Mouse (Mus musculus) embryonic facial prominence, embryonic 14.5 days (tissue): ENCODE results near the gene Pla2g6. TPM values are rescaled to one million over a fixed set of nuclear protein-coding genes. Genes with fewer than 3 reads are reported as not detected.

Experiments
- ATAC-seq: fragments of 200-750 bp; cut with Nextera tagmentation; 2 replicates; pipeline ENCODE4 v1.8.0; 2017; ENCODE audit warnings: low read depth, moderate number of reproducible peaks, moderate TSS enrichment
- DNase-seq: peaks from one replicate; pipeline ENCODE4 v3.0.0-alpha.2; 2015; ENCODE audit warnings: low spot score
- H3K27ac ChIP-seq: fragments of 300-500 bp; sonication (generic); replicated peaks from 2 replicates; pipeline ENCODE4 v1.5.1; 2014; ENCODE audit warnings: low read depth, mild to moderate bottlenecking, low read length, moderate library complexity
- H3K27me3 ChIP-seq: fragments of 300-500 bp; sonication (generic); replicated peaks from 2 replicates; pipeline ENCODE4 v1.6.1; 2014; ENCODE audit warnings: low read length; ENCODE audit not compliant: control insufficient read depth, insufficient read depth
- H3K36me3 ChIP-seq: fragments of 300-500 bp; sonication (generic); 2 replicates; pipeline ENCODE4 v1.6.1; 2014; ENCODE audit warnings: low read length, mixed read lengths; ENCODE audit not compliant: control insufficient read depth, insufficient read depth
- H3K4me1 ChIP-seq: fragments of 300-500 bp; sonication (generic); 2 replicates; pipeline ENCODE4 v1.6.1; 2014; ENCODE audit warnings: antibody characterized with exemption, low read length; ENCODE audit not compliant: control insufficient read depth, insufficient read depth
- H3K4me2 ChIP-seq: fragments of 300-500 bp; sonication (generic); 2 replicates; pipeline ENCODE4 v1.6.1; 2014; ENCODE audit warnings: low read depth, mild to moderate bottlenecking, low read length, moderate library complexity, mixed read lengths
- H3K4me3 ChIP-seq: fragments of 300-500 bp; sonication (generic); 2 replicates; pipeline ENCODE4 v1.5.1; 2014; ENCODE audit warnings: low read depth, mild to moderate bottlenecking, low read length
- H3K9ac ChIP-seq: fragments of 300-500 bp; sonication (generic); 2 replicates; pipeline ENCODE4 v1.6.1; 2014; ENCODE audit warnings: low read depth, mild to moderate bottlenecking, low read length, moderate library complexity, mixed read lengths
- H3K9me3 ChIP-seq: fragments of 300-500 bp; sonication (generic); 2 replicates; pipeline ENCODE4 v1.6.1; 2016; ENCODE audit warnings: low read length; ENCODE audit not compliant: control insufficient read depth
- whole genome bisulfite sequencing: fragments of 180-500 bp; shearing (Covaris S2); extraction: QIAGEN DNeasy Blood & Tissue Kit; methylation state at CpG from one replicate; pipeline ENCODE4 v1.1.7; 2014; 5-methylcytosine and 5-hydroxymethylcytosine counted together
- polyA plus RNA-seq: library from polyadenylated mRNA; unstranded; fragments of >200 nt; fragmentation: Nextera tagmentation; extraction: Ambion mirVana; gene quantifications from 2 replicates; pipeline ENCODE4 v1.2.1, GENCODE M21; 2014

Pla2g6 gene
- polyA plus RNA-seq, 1 experiment from 2014 or later = 13.3 TPM

- 92% methylated on average over 6 of the region's 6 CpGs for WGBS
- DNase-seq = no peak
- Histone ChIP-seq H3K9ac (no peak overlapping the region), H3K27ac (no peak overlapping the region), H3K4me1 (peaks cover 9% of the 10 kb centered on the region; the same call in 1 of the 2 replicates), H3K4me3 (no peak overlapping the region), H3K9me3 (no peaks in the 10 kb centered on the region), H3K4me2 (no peak overlapping the region), H3K27me3 (no peaks in the 10 kb centered on the region), H3K36me3 (no peaks in the 10 kb centered on the region)
- ATAC-seq = no peak
These were observed 1.3 kb upstream of the Pla2g6 start for GRCm38 (mm10) chr15:79329346-79329978.

DNA sequence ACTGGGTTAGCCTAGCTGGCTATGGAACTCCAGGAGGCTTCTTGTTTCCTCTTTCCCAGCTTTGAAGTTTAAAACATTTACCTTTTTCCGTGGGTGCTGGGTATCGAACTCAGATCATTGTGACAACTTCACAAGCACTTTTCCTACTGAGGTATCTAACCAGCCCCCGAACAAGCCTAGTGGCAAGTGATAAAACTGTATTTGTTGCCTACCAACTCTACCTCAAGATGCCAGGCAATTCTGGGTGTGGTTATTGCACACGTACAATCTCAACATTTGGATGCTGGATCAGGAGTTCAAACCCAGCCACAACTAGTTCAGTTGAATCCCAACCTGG, 717 bp upstream of the Pla2g6 start:
- Histone ChIP-seq H3K4me3 (no peak overlapping the region), H3K4me1 (peaks cover 10% of the 10 kb centered on the region; the same call in 1 of the 2 replicates), H3K27me3 (no peaks in the 10 kb centered on the region), H3K9ac (no peak overlapping the region), H3K36me3 (no peaks in the 10 kb centered on the region), H3K4me2 (peak overlapping the region; percentile 82), H3K27ac (peak overlapping the region; percentile 88; the same call in 1 of the 2 replicates), H3K9me3 (no peaks in the 10 kb centered on the region)
- 91% methylated on average over 4 of the region's 4 CpGs for WGBS
- no peak for ATAC-seq
- DNase-seq = no peak

DNA sequence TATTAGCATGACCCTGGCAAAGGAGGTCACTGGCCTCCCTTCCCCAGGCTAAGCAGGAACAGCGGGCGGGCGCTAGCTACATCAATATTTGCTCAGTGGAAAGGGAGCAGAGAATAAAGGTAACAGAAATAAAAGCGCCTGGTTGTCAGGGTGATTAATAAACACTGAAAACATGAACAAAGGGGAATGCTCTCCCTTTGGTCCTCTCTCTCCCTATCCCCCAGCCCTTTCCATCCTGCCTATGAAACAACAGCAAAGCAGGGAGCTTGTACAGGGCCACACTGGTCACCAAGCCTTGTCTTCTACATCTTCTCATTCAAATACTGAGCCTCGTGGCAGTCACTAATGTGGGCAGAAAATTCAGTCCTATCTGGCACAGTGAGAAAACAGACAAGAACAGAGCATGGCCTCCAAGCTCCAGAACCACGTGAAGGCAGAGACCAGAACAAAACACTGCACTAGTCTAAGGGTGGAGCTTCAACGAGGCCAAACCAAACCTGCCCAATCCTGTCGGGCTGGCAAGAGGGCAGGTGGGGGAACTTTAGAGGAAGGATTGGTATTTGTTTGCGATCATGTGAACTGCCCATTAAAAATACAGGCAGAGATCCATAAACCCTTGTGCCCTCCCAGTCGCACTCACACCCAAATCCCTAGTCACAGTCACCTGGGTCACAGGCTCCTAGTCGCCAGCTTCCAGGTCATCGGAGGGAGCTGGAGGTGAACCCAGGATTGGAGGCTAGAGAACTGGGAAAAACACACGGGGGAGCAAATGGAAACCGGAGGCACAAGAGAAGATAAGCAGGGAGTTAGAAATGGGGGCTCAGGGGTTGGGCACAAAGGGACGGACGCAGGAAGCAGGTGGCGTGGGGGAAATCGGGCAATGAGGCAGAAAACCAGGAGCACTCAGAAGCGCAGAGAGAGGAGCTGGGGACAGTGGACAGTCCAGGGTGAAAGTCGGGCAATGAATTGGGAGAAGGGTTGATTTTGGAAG, 924 bp downstream of the Pla2g6 start:
- Histone ChIP-seq H3K27me3 (no peaks in the 10 kb centered on the region), H3K9me3 (no peaks in the 10 kb centered on the region), H3K4me1 (peaks cover 25% of the 10 kb centered on the region; the same call in 1 of the 2 replicates), H3K4me2 (peak overlapping the region; percentile 82), H3K9ac (peak overlapping the region; percentile 80), H3K36me3 (no peaks in the 10 kb centered on the region), H3K4me3 (peak overlapping the region; percentile 62), H3K27ac (peak overlapping the region; percentile 88)
- DNase-seq (peak; percentile 72), ATAC-seq (peak; percentile 39; the same call in 1 of the 2 replicates)
- WGBS = 17% methylated on average over 20 of the region's 20 CpGs

- no peak overlapping the region for H3K27ac ChIP-seq
- H3K36me3 ChIP-seq = no peaks in the 10 kb centered on the region
- peak overlapping the region; percentile 23 for H3K4me2 ChIP-seq
- 47% methylated on average over 4 of the region's 4 CpGs for WGBS
- ATAC-seq = no peak
- no peak overlapping the region for H3K4me3 ChIP-seq
- no peaks in the 10 kb centered on the region for H3K9me3 ChIP-seq
- no peak overlapping the region for H3K9ac ChIP-seq
- peak; percentile 43 for DNase-seq
- H3K4me1 ChIP-seq = peaks cover 25% of the 10 kb centered on the region; the same call in 1 of the 2 replicates
- H3K27me3 ChIP-seq = no peaks in the 10 kb centered on the region
These were observed 1.9 kb downstream of the Pla2g6 start for GRCm38 (mm10) chr15:79326264-79326663.

DNA sequence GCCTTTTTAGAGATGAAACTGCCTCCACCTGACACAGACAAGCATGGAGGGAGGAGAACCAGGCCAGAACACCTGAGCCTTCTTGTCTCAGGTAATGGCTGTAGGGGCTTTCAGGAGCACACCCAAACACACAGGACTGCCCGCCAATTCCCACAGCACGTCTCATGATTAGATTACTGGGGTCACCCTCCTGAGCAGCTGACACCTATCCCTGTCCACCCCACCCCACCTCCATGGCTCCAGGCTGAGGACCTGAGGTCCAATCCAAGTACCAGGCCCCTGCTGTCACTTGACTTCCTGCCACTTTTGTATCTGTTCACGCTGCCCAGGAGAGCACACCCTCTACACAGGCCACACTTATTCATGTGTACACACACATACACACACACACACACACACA, 2.4 kb downstream of the Pla2g6 start:
- Histone ChIP-seq H3K36me3 (no peaks in the 10 kb centered on the region), H3K27me3 (no peaks in the 10 kb centered on the region), H3K9me3 (no peaks in the 10 kb centered on the region), H3K9ac (no peak overlapping the region), H3K4me2 (no peak overlapping the region), H3K4me3 (no peak overlapping the region), H3K4me1 (peaks cover 25% of the 10 kb centered on the region; the same call in 1 of the 2 replicates), H3K27ac (no peak overlapping the region)
- DNase-seq (no peak), ATAC-seq (no peak)
- WGBS = 68% methylated on average over 3 of the region's 3 CpGs

GRCm38 (mm10) chr15:79324373-79324772, 3.8 kb downstream of the Pla2g6 start:
- DNase-seq (no peak), ATAC-seq (no peak)
- Histone ChIP-seq H3K36me3 (no peaks in the 10 kb centered on the region), H3K4me1 (peaks cover 25% of the 10 kb centered on the region; the same call in 1 of the 2 replicates), H3K4me2 (no peak overlapping the region), H3K27ac (peak overlapping the region; percentile 69), H3K9ac (no peak overlapping the region), H3K27me3 (no peaks in the 10 kb centered on the region), H3K9me3 (no peaks in the 10 kb centered on the region), H3K4me3 (no peak overlapping the region)
- 85% methylated on average over 3 of the region's 3 CpGs for WGBS

DNA sequence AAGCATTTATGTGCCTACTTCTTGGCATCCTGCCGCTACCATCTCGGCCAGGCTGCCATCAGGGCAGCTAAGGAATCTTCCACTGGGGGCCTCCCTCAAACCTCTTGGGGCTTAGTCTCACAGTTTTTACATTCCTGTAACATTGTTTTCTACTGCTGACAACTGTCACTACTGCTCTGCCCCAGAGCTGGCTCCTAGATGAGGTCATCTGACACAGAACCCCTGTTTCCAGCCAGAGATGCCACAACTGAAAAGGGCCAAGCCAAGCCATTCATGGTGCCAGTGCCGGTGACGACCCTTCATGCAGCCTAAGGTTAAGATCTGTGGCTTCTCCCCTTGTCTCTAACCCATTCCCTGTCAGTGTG, 4.4 kb downstream of the Pla2g6 start:
- Histone ChIP-seq H3K4me2 (no peak overlapping the region), H3K9ac (no peak overlapping the region), H3K4me3 (no peak overlapping the region), H3K27me3 (no peaks in the 10 kb centered on the region), H3K36me3 (no peaks in the 10 kb centered on the region), H3K27ac (peak overlapping the region; percentile 69), H3K4me1 (peaks cover 25% of the 10 kb centered on the region; the same call in 1 of the 2 replicates), H3K9me3 (no peaks in the 10 kb centered on the region)
- 72% methylated on average over 4 of the region's 4 CpGs for WGBS
- DNase-seq (no peak), ATAC-seq (no peak)

DNA sequence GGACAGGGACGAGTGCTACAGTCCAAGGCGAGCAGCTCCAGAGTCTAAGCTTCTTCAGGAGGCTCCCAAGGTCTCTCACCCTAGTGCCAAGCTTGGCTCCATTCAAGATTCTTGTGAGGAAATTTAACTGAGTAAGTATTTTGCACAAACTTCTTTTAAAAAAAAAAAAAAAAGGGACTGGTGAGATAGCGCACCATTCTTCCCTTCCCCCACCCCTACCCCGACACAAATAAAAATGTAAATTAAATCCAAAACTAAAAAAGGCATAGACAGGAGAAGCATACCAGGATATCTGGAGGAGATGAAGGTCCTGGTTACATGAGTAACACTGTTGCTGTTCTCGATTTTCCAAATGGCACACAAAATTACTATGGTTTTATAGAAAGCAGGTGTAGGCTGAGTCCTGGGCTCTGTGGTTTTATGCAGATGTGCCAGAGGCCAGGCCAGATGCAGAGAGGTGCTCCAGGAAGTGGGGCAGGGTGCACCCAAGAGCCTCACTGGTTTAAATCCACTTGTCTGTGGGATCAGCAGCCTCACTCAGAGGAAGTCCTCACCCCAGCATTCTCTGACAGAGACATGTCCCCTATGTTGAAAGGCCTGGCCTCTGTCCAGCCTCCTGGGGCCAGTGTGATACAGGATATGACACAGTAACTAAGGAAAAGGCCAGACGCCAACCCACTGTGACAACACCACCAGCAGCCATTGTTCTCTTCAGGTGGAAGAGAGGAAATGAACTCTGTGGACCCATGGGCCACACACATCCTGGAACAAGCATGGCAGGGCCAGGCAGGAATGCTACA, 5.0 kb downstream of the Pla2g6 start:
- no peak overlapping the region for H3K4me2 ChIP-seq
- H3K27ac ChIP-seq = peak overlapping the region; percentile 69
- H3K36me3 ChIP-seq = no peaks in the 10 kb centered on the region
- no peaks in the 10 kb centered on the region for H3K27me3 ChIP-seq
- WGBS = 62% methylated on average over 6 of the region's 6 CpGs
- ATAC-seq = no peak
- peak; percentile 63 for DNase-seq
- H3K4me3 ChIP-seq = no peak overlapping the region
- peaks cover 25% of the 10 kb centered on the region; the same call in 1 of the 2 replicates for H3K4me1 ChIP-seq
- no peak overlapping the region for H3K9ac ChIP-seq
- no peaks in the 10 kb centered on the region for H3K9me3 ChIP-seq
